Mouse (Mus musculus): ENCODE data around the gene Gm49630.
"Not testable (repeated sequence)": the region's sequence is repeated elsewhere in the genome, so short reads cannot be mapped to it uniquely, and the experiment has no call there.

Gm49630 gene

DNA sequence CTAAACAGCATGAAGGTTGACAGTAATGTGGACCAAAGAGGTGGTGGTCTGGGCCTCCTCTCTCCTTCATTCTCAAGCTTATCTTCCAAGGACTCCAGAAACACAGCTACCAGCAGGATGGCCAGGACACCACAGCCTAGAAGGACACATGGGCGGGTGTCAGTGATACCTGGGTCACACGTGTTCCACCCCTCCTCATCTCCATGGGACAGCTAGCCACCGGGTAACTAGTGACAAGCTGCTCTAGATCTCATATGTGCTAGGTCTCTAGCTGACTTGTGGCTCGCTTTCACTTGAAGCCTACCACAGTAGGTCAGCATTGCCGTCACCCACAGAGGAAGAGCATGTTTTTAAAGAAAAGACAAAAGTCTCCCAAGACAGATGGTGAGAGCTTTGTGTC, at the start of gene Gm49630:
Gene Gm49630 (minus strand): TSS at position 101 of the 400 bp plus-strand sequence.
- not testable (repeated sequence) for DNase-seq (ENCODE audit: extremely low spot score, low spot score)

DNA sequence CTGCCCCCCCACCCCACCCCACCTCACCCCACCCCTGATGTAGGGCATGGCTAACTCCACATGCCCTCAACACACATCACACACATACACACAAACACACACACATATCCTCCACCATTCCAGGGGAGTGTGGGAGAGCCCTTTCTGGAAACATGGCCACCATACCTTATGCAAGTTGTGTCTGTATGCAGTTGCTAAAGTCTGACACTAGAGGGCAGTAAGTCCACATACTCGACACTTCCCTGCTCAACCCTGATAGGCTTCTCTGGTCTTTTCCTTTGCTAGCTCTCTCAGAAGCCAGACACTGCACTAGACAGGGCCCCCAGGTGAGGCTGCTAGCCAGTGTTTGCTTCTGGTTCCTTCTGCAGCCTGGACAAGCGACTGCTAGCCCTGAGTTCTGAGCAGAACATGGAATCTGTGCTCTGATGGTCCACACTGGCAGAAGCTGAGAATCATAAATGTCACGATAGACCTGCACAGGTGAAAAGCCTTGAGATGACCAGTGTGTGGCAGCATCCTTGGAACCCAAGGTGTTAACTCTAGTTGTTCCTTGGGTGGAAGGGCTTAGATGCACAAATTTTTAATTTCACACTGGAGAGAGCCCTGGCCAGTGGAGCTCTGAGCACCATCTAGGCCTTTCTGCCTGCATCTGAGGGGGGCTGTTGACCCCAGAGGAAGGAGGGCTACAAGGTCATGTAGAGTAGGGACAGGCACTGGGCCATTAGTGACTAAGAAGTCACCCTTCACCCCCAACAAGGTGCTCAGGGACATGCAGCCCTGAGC, 48.6 kb upstream of the Gm49630 start:
- not testable (repeated sequence) for DNase-seq (ENCODE audit: extremely low spot score, low spot score)

DNA sequence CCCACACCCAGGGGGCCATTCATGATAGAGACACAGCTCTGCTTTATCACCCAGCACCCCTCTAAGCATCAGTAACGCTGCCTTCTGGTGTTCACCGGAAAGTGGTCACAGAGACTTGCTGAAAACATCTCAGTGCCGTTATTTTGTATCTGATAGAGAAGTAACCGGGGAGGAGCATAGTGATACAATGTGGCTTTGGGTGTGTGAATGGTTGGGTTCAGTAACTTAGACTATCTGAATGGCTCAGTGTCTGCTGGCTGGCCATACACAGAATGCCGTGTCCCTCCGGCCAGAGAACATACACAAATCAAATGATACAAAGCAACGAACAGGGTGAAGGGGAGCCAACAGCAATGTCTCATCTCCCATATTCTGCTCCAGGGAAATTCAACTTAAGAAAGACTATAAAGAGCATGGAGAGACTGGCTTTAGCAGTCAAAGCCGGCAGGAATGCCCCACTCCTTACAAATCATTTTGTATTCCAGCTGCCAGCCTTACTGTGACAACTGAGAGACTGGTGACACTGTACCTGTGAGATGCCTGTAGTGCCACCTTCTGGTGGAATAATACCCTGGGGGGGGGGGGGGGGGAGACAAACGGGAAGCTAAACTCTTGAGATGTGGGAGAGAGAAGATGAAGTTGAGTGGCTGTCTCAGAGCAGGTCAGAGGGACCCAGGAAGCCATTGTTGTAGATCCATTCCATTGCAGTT, 43.0 kb upstream of the Gm49630 start:
- DNase-seq (ENCODE audit: extremely low spot score, low spot score) = not testable (repeated sequence)

DNA sequence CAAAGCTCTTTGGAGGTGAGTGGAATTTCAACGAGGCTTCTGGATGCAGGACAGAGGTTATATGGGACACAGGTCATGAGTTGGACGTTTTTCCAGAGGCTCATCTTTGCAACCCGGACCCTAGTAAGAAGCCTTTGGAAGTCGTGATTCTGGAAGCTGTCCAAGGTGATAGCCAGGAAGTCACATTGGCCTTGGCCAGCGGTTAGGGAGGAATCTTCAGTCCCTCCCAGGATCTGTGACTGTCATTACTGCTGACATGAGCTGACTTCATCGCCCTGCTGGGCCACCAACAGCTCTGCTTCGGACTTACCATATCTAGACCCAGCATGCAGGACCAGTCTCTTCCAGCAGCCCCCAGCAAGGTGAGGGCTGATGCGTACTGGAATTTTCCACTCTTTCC, 41.6 kb upstream of the Gm49630 start:
- DNase-seq (ENCODE audit: extremely low spot score, low spot score) = not testable (repeated sequence)

GRCm38 (mm10) chr17:7399770-7400169, 28.0 kb upstream of the Gm49630 start:
- DNase-seq (ENCODE audit: extremely low spot score, low spot score) = not testable (repeated sequence)

GRCm38 (mm10) chr17:7398198-7398847, 26.5 kb upstream of the Gm49630 start:
- DNase-seq (ENCODE audit: extremely low spot score, low spot score) = not testable (repeated sequence)

DNA sequence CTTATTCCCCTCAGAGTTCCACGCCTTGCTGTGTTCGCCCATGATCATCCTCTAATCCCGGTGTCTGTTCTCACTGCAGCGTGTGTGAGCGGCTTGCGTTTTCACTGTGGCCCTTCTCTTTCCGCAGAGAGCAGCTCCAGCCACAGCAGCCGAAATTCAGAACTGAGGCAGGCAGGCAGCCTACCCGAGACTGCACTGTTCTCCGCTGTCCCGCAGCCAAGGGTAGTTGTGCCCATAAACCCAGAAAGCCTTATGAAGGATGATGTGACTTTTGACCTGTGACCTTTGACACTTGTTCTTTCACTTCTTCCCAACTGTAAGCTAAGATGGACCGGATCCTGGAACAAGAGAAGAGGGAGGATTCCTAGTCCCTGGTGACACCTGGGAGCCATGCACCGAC, 25.3 kb upstream of the Gm49630 start:
- DNase-seq (ENCODE audit: extremely low spot score, low spot score) = not testable (repeated sequence)

GRCm38 (mm10) chr17:7396288-7396687, 24.5 kb upstream of the Gm49630 start:
- DNase-seq (ENCODE audit: extremely low spot score, low spot score) = not testable (repeated sequence)

- not testable (repeated sequence) for DNase-seq (ENCODE audit: extremely low spot score, low spot score)
These were observed 23.9 kb upstream of the Gm49630 start for GRCm38 (mm10) chr17:7395671-7396070.

DNA sequence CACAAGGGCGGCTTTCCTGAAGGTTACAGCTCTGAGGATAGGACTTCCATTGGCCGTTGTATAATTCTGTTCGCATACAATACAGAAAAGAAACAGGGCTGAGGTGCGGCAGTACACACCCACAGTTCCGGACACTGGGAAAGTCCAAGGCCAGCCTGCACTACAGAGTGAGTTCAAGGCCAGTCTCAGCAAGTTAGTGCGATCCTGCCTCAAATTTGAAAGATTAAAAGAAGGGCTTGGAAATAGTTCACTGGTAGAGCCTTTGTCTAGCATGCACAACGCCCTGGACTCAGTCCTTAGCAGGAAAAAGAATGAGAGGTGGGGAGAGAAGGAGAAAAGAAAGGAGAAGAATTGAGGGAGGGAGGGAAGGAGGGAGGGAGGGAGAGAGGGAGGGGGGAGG, 23.3 kb upstream of the Gm49630 start:
- DNase-seq (ENCODE audit: extremely low spot score, low spot score) = not testable (repeated sequence)

GRCm38 (mm10) chr17:7389898-7390297, 18.1 kb upstream of the Gm49630 start:
- not testable (repeated sequence) for DNase-seq (ENCODE audit: extremely low spot score, low spot score)

DNA sequence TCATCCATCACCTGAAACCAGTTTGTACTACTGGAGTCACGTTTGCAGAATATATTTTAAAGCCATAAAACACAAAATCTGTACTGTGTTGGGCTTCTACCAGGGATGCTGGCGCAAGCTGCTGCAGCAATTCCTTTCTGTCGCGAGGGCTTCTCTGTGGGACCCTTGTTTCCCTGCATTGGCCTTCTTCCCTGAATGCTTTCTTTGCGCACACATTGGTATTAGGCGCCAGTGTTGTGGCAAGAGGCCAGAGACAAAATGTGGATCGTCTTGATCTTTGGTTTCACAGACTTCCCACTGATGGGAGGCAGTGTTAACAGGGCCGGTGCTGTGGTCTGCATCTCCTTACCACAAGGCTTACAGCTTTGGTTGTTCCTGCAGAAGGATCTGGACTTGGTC, 17.2 kb upstream of the Gm49630 start:
- not testable (repeated sequence) for DNase-seq (ENCODE audit: extremely low spot score, low spot score)

DNA sequence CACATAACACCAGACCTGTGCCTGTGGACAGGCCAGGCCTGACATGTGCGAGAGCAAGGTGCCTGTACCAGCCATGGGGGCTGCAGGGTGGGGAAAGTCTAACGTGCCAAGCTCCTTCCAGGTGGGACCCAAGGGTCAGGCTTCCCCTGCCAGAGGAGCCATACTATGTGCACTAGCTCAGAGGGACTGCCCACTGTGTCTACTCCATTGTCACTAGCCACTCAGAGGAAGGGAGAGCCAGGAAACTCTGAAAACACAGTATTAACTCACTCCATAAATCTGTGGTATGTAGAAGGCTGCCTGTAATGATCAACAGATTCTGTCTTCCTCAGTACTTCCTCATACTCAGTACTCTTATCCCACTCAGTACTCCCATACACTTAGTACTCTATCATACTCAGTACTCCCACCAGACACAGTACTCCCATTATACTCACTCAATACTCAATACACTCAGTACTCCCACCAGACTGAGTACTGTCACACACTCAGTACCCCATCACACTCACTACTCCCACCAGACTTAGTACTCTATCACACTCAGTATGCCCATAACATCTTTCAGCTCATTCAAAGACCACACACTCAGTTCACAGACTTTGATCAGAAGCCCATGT, 16.7 kb upstream of the Gm49630 start:
- not testable (repeated sequence) for DNase-seq (ENCODE audit: extremely low spot score, low spot score)

GRCm38 (mm10) chr17:7386016-7386415, 14.2 kb upstream of the Gm49630 start:
- not testable (repeated sequence) for DNase-seq (ENCODE audit: extremely low spot score, low spot score)

DNA sequence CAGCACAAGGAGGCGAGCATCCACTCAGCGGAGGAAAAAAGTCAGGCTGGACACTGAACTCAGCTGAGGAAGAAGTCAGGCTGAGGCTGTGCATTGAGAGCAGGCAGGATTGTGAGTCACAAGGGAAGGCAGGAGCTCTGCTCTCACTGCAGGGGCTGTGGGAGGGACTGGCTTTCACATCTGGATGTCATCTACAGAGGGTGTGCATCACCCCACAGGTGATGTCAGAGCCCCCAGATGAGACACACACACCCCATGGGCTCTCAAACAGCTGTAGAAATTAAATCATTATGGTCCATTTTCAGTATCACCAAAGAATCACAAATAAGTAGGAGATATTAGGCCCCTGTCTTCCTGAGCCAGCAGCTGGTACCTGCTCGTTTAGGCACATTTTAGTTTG, 13.6 kb upstream of the Gm49630 start, which contains the start of gene Unc93a2:
Gene Unc93a2 (minus strand): TSS at position 101 of the 400 bp plus-strand sequence.
- not testable (repeated sequence) for DNase-seq (ENCODE audit: extremely low spot score, low spot score)

DNA sequence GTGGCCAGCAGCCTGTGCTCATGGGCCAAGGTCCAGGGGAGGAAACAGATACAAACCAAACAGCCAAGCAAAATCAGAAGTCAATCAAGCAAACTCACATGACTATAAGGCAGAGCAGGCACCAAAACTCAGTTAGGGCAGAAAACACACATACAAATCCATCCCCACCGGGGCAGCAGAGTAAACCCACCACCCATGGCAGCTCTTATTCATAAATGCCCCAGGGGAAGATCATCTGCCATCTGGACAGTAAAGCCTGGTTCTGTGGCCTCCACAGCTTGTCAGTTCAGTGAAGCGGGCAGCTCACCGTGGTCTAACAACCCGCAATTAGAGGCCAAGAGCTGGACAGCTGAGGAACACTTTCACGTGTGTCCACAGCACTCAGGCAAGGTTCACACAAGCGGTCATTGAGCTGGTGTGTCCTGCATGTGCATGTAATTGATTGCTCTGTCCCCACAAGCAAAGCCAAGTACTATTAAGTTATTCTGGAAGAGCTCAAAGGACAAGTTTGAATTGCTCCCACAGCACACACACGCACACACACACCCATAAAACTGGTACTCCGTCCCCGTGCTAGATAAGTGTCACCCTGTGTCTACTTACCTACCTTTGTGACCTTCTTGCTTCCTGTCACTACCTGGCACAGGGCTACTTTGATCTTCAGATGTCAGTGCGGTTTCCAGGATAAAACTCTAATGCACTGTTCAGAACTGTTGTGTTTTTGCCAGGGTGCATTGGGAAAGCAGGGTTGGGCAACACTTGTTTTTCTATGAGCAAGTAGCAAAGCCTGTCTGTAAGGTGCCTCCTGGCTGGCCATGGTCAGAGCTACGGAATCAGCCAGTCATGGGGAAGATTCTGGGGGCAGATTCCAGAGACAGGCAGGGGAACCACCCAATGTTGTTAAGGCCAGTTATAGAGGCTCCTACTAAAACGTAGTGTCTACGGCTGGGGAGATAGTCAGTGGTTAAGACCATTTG, 11.7 kb upstream of the Gm49630 start:
- DNase-seq (ENCODE audit: extremely low spot score, low spot score) = not testable (repeated sequence)

GRCm38 (mm10) chr17:7382711-7383110, 10.9 kb upstream of the Gm49630 start:
- not testable (repeated sequence) for DNase-seq (ENCODE audit: extremely low spot score, low spot score)

DNA sequence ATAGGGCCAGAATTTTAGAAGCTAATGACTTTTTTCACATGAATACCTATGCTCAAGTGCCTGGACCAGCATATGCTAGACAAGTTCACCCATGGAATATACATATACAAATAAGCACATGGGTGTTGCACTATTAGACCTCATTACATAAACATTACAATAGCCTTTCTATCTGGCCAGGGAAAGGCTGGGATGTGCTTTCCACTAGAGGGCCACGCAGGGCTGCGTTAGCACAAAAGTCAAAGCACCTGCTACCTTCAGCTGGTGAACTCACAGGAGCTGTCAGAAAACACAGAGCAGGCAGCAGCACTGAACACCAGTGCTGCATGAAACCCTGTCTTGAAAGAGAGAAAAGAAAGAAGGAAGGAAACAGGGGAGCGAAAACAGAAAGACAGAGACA, 6.1 kb upstream of the Gm49630 start:
- DNase-seq (ENCODE audit: extremely low spot score, low spot score) = not testable (repeated sequence)

- DNase-seq (ENCODE audit: extremely low spot score, low spot score) = not testable (repeated sequence)
These were observed 5.3 kb upstream of the Gm49630 start for GRCm38 (mm10) chr17:7376951-7377700.

Measured in neural tube, embryonic 10.5 days (tissue).